Mouse (Mus musculus): ENCODE results near the gene Plekha1. TPM values are rescaled to one million over a fixed set of nuclear protein-coding genes. Genes with fewer than 3 reads are reported as not detected.

The Plekha1 gene
- 10 to 100 TPM; 25.4 to 34.8 TPM for total RNA-seq (2021)
- long read RNA-seq, experiment 1, partial matches to known transcripts, result 1 of 32 reads
- long read RNA-seq, experiment 1, other reads (novel, unspliced or antisense), result 25 of 32 reads
- long read RNA-seq, experiment 2, transcript Plekha1-202 (13 exons, 2,301 nt), result major isoform, 7 of 37 reads
- long read RNA-seq, experiment 2, partial matches to known transcripts, result 0 of 37 reads
- long read RNA-seq, experiment 2, other reads (novel, unspliced or antisense), result 28 of 37 reads

GRCm38 (mm10) chr7:130865613-130866591 lies at the start of gene Plekha1:
TSS of gene Plekha1 (plus strand) at chr7:130865756.
- DNase-seq, result peak; percentile 97

DNA sequence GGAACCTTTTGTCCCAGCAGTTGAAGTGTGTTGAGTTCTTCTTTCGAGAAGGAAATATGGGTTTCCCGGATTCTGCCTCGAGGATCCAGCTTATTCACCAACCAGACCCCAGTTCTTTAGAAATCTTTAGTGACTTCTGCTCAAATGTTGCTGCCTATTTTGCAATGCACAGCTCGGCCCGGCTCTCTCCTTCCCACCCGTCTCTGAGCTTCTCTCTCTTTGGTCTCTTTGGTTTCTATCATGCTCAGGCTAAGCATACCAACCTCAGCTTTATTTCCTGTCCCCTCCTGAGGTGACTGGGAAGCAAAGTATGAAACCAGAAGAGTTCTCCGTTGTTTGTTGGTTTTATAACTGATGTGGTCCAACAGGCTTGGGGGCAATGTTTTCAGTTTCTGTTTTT lies 49.3 kb upstream of the Plekha1 start:
- DNase-seq, result no peak

GRCm38 (mm10) chr7:130818813-130819212 lies 46.7 kb upstream of the Plekha1 start:
- no peak for DNase-seq

- DNase-seq, result peak; percentile 13
Measured at GRCm38 (mm10) chr7:130819624-130820023, 45.9 kb upstream of the Plekha1 start.

GRCm38 (mm10) chr7:130823992-130824391 lies 41.6 kb upstream of the Plekha1 start:
- DNase-seq, result no peak

DNA sequence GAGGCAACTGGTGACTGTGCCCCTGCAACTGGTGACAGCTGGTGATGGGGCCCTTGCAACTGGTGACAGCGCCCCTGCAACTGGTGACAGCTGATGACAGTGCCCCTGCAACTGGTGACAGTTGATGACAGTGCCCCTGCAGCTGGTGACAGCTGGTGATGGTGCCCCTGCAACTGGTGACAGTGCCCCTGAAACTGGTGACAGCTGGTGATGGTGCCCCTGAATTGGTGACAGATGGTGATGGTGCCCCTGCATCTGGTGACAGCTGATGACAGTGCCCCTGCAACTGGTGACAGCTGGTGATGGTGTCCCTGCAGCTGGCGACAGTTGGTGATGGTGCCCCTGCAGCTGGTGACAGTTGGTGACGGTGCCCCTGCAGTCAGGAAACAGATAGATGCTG lies 39.2 kb upstream of the Plekha1 start:
- DNase-seq, result no peak

GRCm38 (mm10) chr7:130827431-130827830 lies 38.1 kb upstream of the Plekha1 start:
- DNase-seq, result peak; percentile 77

DNA sequence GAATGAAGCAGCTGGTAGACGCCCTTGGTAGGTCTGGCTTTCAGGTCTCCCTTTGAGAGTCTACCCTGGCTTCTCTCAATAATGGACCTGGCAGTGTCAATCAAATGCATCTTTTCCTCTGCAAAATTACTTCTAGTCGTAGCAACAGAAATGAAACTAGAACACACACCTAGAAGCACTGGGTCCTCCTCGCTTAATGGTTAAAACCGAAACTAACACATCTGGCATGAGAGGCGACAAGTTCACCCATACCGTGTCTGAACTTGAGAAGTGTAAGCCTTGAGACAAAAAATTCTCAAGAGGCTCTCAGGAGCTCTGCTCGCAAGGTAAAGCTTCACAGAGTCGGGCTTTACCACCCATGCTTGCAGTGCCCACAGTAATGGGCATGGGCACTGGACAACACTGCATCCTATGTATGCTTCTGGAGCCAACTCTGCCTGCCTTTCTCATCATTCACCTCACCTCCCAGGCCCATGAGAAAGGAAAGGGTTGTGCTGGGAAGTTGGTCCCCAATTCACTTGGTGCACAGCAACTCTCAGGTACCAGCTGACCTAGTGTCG lies 37.6 kb upstream of the Plekha1 start:
- no peak for DNase-seq

DNA sequence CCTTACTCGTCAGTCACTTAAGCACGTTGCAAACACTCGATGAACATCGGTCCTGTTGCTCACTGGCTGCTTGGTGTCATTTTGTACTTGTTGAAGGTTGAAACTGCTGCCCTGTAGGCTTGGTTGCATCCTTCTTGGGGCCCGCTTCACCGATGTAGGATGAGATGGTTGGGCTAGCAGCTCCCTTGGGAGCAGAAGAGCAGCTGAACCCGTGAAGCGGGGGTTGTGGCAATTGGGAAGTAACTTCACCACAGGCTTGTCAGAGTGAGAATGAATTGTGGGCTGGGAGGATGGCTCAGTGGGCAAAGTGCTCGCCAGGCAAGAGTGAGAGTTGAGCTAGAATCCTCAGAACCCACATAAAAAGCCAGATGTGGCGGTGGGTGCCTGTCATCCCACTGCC lies 37.1 kb upstream of the Plekha1 start:
- no peak for DNase-seq

DNA sequence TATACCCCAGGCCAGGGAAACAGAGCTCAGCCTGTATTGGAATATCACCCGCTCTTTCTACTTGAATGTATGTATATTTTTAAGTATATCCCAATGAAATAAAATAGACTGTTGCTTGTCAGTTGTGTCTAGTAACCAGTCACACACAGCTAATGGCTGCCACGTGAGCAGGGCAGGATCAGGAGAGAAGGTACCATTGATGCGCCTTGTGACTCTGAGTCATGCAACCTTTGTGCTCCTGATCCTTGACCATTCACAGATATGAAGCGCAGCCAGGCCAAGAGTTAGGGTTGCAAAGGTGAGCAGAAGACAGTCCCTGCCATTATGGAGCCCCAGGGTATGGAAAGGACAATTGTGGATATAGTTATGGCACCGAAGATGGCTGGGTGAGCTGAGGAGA lies 34.0 kb upstream of the Plekha1 start:
- no peak for DNase-seq

GRCm38 (mm10) chr7:130834299-130834698 lies 31.3 kb upstream of the Plekha1 start:
- peak; percentile 68 for DNase-seq

DNA sequence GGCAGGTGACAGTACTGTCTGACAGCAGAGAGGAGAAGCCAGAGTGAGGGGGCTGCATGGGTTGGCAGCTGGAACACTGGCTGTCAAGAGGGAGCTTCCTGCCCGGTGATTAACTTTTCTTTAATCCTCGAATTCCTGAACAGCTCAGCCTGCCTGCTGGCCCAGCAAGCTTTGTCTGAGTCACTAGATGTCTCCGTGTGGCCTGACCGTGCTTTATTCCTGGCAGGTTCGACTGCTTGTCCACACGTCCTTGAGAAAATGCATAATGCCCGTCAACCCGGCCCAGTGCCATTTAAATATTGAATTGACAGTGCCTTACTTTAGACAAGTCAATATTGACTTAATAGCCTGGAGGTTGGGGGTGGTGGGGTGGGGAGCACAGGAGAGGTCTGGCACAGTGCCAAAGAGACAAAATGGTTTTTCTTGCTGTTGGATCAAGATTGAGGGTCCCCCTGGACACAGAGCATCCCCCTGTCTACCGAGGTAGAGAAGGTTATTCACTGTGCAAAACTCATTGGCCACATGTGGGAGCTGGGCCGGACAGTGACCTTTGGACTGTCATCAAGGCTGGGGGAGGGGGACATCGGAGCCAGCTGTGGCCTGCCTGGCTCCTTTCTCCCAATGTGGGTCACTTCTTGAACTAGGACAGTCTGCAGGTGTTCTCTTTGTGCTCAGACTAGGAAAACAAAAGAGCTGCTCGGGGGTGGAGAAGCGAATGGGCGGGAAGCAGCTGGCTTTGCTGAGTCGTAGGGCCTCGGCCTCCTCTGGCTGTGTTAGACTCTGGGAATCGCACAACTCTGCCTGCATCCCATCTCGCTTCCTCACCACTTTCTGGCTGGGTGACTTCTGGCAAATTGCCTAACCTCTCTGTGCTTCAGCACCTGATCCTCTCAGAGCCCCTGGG lies 30.3 kb upstream of the Plekha1 start:
- DNase-seq, result peak; percentile 59

- DNase-seq, result no peak
Measured at GRCm38 (mm10) chr7:130836066-130836465, 29.5 kb upstream of the Plekha1 start.

- DNase-seq, result no peak
Measured at GRCm38 (mm10) chr7:130837941-130838657, 27.5 kb upstream of the Plekha1 start.

- no peak for DNase-seq
Measured at GRCm38 (mm10) chr7:130838658-130839025, 26.9 kb upstream of the Plekha1 start.

DNA sequence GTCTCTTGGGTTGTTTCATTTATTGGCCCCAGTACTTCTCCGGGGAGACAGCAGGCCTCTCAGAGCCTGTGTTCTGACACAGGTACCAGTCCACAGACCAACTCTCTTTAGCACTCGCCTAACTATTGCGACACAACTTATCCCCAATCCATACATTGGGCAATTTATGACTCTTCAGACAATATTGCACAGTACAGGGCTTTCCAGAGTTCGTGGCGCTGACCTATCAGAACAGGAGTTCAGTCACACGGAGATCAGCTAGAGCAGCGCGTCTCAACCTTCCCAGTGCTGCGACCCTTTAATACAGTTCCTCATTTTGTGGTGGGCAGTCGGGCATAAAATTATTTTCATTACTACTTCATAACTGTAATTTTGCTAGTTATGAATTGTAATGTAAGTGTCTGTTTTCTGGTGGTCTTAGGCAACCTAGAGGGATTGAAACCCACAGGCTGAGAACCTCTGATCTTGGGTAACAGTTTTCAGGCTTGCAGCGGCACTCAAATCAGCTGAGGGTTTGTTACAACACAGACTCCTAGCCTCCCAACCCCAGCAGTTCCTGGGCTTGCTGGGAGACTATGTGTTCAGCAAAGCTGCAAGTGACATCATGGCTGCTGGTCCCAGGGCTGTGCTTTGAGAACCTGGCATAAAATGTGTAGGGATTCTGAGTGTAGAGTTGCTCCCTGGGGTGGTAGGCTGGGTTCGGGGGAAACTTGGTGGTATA lies 26.0 kb upstream of the Plekha1 start:
- DNase-seq, result no peak

DNA sequence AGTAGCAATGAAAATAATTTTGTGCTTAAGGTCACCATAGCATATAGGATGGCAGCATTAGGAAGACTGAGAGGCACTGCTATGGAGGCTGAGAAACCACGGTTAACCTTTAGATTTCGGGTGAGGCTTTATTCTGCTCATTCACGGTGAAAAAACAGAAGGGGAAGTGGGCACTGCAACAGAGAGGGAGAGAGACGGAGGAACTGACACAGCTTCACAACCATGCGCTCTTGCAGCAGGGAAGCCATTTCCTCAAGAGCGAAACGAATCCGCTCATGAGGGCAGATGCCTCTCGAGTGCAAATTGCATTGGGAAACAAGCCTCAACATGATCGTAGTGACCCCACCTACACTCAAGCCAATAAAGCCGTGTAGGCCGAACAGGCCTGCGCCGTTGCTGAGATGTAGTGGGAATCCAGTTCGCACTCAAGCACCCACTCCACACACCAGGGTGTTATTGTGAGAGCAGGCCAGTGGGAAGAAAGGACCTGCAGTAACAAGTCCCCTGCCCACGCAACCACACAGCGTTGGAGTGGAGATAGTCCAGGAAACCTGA lies 18.3 kb upstream of the Plekha1 start:
- DNase-seq, result no peak

- DNase-seq, result no peak
Measured at GRCm38 (mm10) chr7:130854684-130855292, 10.8 kb upstream of the Plekha1 start.

- DNase-seq, result peak; percentile 25
Measured at GRCm38 (mm10) chr7:130855681-130856080, 9.9 kb upstream of the Plekha1 start.

- DNase-seq, result no peak
Measured at GRCm38 (mm10) chr7:130857973-130858372, 7.6 kb upstream of the Plekha1 start.
